Mouse (Mus musculus): Measurements from ENCODE around the gene Slc30a9.

The Slc30a9 gene

GRCm38 (mm10) chr5:67311811-67312521 is 5.2 kb downstream of the Slc30a9 start:
- DNase-seq (ENCODE audit: low spot score in 2 of 2): peak in 1 of 2 experiments; percentile 35

GRCm38 (mm10) chr5:67312522-67312851 is 5.7 kb downstream of the Slc30a9 start:
- DNase-seq (ENCODE audit: low spot score in 2 of 2): peak in 1 of 2 experiments; percentile 27

- no peak for DNase-seq (ENCODE audit: low spot score in 2 of 2)
These were observed 15.0 kb downstream of the Slc30a9 start for GRCm38 (mm10) chr5:67321656-67322268.

DNA sequence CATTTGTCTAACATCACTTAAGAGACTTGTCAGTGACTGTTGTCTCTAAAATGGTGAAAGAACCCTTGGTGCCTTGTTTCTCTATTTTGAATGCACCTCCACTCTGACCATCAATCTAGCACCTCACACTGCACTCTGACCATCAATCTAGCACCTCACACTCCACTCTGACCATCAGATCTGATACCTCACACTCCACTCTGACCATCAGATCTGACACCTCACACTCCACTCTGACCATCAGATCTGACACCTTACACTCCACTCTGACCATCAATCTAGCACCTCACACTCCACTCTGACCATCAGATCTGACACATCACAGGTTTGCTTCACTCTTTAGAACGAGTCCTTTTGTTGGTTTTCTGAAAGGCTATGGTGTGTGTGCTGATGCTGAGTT is 17.3 kb downstream of the Slc30a9 start:
- no peak for DNase-seq (ENCODE audit: low spot score in 2 of 2)

GRCm38 (mm10) chr5:67340811-67341210 is 34.1 kb downstream of the Slc30a9 start:
- DNase-seq (ENCODE audit: low spot score in 2 of 2): no peak

DNA sequence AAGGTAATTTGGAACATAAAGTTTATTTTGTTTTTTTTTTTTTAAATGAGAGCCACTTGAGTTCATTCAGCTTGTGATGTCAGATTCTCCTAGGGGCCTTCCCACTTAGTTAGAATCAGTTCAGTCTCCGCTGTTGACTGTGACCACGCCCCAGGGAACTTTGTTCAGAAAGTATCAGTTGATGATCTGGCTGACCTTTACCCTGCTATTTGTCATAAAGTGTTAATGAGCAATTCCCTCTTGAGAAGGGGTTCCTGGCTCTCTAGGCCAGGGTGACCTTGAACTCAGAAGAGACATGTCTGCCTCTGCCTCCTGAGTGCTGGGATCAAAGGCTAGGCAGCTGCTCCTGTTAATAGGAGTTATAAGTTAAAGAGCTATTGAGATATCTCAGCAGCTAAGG is 40.3 kb downstream of the Slc30a9 start:
- DNase-seq (ENCODE audit: low spot score in 2 of 2): no peak

GRCm38 (mm10) chr5:67348949-67349348 is 42.2 kb downstream of the Slc30a9 start:
- DNase-seq (ENCODE audit: low spot score in 2 of 2): no peak

GRCm38 (mm10) chr5:67362316-67362715 is 55.6 kb downstream of the Slc30a9 start:
- no peak for DNase-seq (ENCODE audit: low spot score in 2 of 2)

DNA sequence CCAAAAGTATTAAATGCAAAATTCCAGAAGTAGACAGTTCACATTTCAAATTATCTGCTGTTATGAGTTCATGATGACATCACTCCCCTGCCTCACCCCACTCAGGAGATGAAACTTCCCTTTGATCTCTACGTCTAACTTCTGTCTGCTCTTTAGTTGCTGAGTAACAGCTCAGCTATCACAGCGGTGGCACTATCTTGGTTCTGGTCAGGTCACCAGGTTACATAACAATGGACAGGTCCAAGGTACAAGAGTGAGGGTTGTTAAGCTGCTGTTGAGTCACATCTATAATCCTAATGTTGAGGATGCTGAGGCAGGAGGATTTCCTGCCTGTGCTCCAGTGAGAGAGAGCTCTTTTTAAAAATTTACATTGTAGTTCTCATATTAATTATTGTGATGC is 56.2 kb downstream of the Slc30a9 start:
- DNase-seq (ENCODE audit: low spot score in 2 of 2): no peak

DNA sequence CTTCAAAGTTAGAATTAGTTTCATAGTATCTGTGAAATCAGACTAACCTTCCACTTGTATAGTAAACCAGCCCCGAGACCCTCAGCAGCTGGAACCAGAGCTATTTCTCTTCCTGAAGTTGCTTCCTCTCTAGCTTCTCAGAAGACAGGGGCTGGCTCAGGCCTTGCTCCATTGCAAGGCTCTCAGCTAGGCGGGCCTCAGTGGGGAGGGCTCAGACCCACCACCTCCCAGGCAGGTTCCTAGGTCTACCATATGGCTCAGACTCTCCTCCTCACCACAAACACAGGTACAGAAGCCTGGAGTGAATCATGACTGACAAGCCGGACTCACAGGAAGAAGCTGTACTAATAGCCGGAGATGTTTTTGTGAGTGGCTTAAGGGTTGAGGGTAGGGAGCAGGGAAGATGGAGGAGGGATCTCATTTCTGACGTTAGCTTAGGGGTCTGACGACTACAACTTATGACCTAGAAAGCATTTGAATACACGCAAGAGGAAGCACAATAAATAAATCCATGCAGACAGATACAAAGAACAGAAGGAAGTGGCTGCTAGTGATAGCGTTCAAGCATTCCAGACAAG is 70.4 kb downstream of the Slc30a9 start:
- DNase-seq (ENCODE audit: low spot score in 2 of 2): no peak

- DNase-seq (ENCODE audit: low spot score in 2 of 2): no peak
These were observed 74.9 kb downstream of the Slc30a9 start for GRCm38 (mm10) chr5:67381690-67382089.

GRCm38 (mm10) chr5:67382556-67382955 is 75.8 kb downstream of the Slc30a9 start:
- no peak for DNase-seq (ENCODE audit: low spot score in 2 of 2)

GRCm38 (mm10) chr5:67393951-67394350 is 87.2 kb downstream of the Slc30a9 start:
- DNase-seq (ENCODE audit: low spot score in 2 of 2): no peak

DNA sequence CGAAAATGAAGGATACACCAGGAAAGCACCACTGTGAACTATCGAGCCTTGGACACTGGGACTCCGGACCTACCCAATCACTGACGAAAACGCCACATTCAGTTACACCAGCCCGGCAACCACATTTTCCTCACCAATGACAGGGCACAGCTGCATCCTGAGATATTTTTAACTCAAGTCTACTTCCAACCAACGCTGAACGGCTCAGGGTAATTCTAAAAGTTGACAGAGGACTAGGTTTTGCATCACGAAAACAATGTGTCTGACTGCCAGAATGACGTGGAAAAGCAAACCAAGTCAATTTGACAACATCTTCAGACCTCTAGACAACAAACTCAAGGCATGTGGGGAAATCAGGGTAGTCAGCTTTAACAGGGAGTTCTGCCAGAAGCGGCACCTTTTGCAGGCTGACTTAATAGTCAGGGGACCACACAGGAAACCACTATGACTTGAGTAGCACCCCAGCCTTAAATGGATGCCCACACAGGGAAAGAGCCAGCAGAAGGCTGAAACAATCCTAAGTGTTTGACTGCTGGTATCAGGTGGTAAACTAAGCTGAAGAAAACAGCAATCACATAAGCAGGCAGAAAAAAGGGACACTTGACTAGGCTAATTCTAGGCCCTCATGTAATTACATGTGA is 88.6 kb downstream of the Slc30a9 start:
- peak in 1 of 2 experiments; percentile 52 for DNase-seq (ENCODE audit: low spot score in 2 of 2)

- DNase-seq (ENCODE audit: low spot score in 2 of 2): no peak
These were observed 90.4 kb downstream of the Slc30a9 start for GRCm38 (mm10) chr5:67397186-67397585.

- DNase-seq (ENCODE audit: low spot score in 2 of 2): peak in 1 of 2 experiments; percentile 51
These were observed 93.3 kb downstream of the Slc30a9 start for GRCm38 (mm10) chr5:67399876-67400607.

GRCm38 (mm10) chr5:67400608-67401480 is 94.1 kb downstream of the Slc30a9 start:
- no peak for DNase-seq (ENCODE audit: low spot score in 2 of 2)

DNA sequence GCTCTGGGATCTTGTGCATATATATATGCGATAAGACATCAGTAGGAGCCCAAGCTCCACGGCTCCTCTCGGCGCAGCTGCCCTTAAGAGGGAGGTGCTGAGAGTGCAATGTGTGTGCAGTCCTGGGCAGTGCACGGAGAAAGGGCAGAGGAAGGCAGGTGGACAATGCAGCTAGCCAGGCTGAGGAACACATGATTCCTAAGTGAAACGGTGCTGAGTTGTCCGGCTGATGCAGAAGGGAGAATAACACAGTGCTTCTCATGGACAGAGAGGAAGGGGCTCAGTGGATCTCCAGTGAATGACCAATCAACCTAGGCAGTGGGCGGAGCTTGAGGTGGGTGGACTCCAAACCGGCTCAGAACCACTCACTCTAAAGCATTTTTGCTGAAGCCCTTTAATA is 94.9 kb downstream of the Slc30a9 start:
- DNase-seq (ENCODE audit: low spot score in 2 of 2): no peak

DNA sequence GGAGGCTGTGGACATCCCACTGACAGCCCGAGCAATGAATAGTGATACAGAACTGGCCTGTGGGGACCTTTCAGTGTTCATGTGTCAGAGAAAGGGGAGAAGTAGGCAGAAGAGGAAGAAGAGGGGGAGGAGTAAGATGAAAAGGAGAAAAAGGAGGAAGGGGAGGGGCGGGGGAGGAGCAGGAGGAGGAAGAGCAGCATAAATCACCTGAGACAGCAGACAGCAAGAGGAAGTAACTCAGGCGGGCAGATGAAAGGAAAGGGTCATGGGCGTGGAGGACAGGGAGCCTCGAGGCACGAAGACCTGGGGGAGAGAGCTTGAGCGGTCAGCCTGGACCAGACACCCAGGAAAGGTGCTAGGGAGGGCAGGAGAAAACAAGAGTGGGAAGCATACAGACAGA is 97.6 kb downstream of the Slc30a9 start:
- no peak for DNase-seq (ENCODE audit: low spot score in 2 of 2)

- no peak for DNase-seq (ENCODE audit: low spot score in 2 of 2)
These were observed 98.2 kb downstream of the Slc30a9 start for GRCm38 (mm10) chr5:67404919-67405318.
